Mouse (Mus musculus) lung, embryonic 15.5 days (tissue): ENCODE data around the gene Vmn2r95. TPM values are rescaled to one million over a fixed set of nuclear protein-coding genes. Genes with fewer than 3 reads are reported as not detected.
"Not testable (repeated sequence)": the region's sequence is repeated elsewhere in the genome, so short reads cannot be mapped to it uniquely, and the experiment has no call there.

Experiments used
- ATAC-seq: fragments of 200-750 bp; cut with Nextera tagmentation; 2 replicates; pipeline ENCODE4 v1.8.0; 2017; ENCODE audit warnings: moderate number of reproducible peaks, borderline replicate concordance; ENCODE audit not compliant: low FRiP score, low TSS enrichment; ENCODE audit errors: extremely low read depth
- H3K27ac ChIP-seq: fragments of 300-500 bp; sonication (generic); 2 replicates; pipeline ENCODE4 v1.5.1; 2015; ENCODE audit warnings: moderate library complexity, mild to moderate bottlenecking, inconsistent platforms
- H3K27me3 ChIP-seq: fragments of 300-500 bp; sonication (generic); 2 replicates; pipeline ENCODE4 v1.6.1; 2015; ENCODE audit warnings: inconsistent platforms
- H3K36me3 ChIP-seq: fragments of 300-500 bp; sonication (generic); 2 replicates; pipeline ENCODE4 v1.6.1; 2015; ENCODE audit warnings: inconsistent platforms
- H3K4me1 ChIP-seq: fragments of 300-500 bp; sonication (generic); 2 replicates; pipeline ENCODE4 v1.6.1; 2015; ENCODE audit warnings: inconsistent platforms
- H3K4me2 ChIP-seq: fragments of 300-500 bp; sonication (generic); 2 replicates; pipeline ENCODE4 v1.6.1; 2015; ENCODE audit warnings: inconsistent platforms, mild to moderate bottlenecking, moderate library complexity
- H3K4me3 ChIP-seq: fragments of 300-500 bp; sonication (generic); 2 replicates; pipeline ENCODE4 v1.5.1; 2015; ENCODE audit warnings: mild to moderate bottlenecking, inconsistent platforms
- H3K9ac ChIP-seq: fragments of 300-500 bp; sonication (generic); 2 replicates; pipeline ENCODE4 v1.6.1; 2015; ENCODE audit warnings: inconsistent platforms
- H3K9me3 ChIP-seq: fragments of 300-500 bp; sonication (generic); 2 replicates; pipeline ENCODE4 v1.6.1; 2016; ENCODE audit warnings: inconsistent platforms
- WGBS: fragments of 180-500 bp; shearing (Covaris S2); methylation state at CpG from one replicate; pipeline ENCODE4 v1.1.7; 2015; 5-methylcytosine and 5-hydroxymethylcytosine counted together
- polyA plus RNA-seq: library from polyadenylated mRNA; unstranded; fragments of >200 nt; fragmentation: Nextera tagmentation; extraction: Ambion mirVana; gene quantifications from 2 replicates; pipeline ENCODE4 v1.2.1, GENCODE M21; 2015

Gene Vmn2r95
- not detected in 2 replicates for polyA plus RNA-seq

GRCm38 (mm10) chr17:18423778-18424177 is at the start of gene Vmn2r95:
Gene Vmn2r95, plus strand, starts transcription at chr17:18424078.
- H3K4me2 ChIP-seq: no peak within 1 kb of the TSS
- H3K4me1 ChIP-seq: no peaks in the 10 kb centered on the region
- H3K9me3 ChIP-seq: no peaks in the 10 kb centered on the region
- H3K36me3 ChIP-seq: no peaks in the 10 kb centered on the region
- H3K27ac ChIP-seq: no peak within 1 kb of the TSS
- 13% methylated on average over 1 of the region's 1 CpGs for WGBS
- no peaks in the 10 kb centered on the region for H3K27me3 ChIP-seq
- no peak within 1 kb of the TSS for H3K4me3 ChIP-seq
- no peak for ATAC-seq
- H3K9ac ChIP-seq: no peak within 1 kb of the TSS

- no peak overlapping the region for H3K27ac ChIP-seq
- ATAC-seq: no peak
- 66% methylated on average over 3 of the region's 3 CpGs for WGBS
- no peaks in the 10 kb centered on the region for H3K27me3 ChIP-seq
- no peaks in the 10 kb centered on the region for H3K36me3 ChIP-seq
- H3K4me1 ChIP-seq: no peaks in the 10 kb centered on the region
- H3K9me3 ChIP-seq: no peaks in the 10 kb centered on the region
- no peak overlapping the region for H3K4me2 ChIP-seq
- no peak overlapping the region for H3K4me3 ChIP-seq
- no peak overlapping the region for H3K9ac ChIP-seq
Observed at GRCm38 (mm10) chr17:18455619-18456140, 31.8 kb downstream of the Vmn2r95 start.

DNA sequence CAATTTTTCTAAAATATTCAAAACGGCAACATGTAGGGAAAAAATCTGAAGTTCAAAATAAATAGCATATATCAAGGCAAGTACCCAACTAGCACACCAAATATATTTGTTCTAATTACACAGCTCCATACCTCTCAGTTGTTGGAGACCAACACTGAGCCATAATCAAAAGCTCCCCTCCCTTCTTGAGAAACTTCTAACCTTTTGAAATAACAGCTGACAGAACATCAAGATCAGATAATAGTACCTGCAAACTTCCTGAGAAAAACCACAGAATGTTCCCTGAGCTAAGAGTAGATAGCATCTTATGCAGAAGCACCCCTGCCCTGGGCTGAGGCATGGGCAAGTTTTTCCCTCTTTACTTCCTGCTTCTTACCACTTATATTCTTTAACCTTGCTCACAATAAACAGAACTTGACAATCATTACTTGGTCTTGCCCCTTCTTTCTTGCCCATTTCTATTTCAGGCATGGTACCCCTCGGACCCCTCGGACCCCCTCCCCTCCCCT is 34.3 kb downstream of the Vmn2r95 start:
- H3K4me1 ChIP-seq, ATAC-seq: not testable (repeated sequence)
- WGBS: 85% methylated on average over 3 of the region's 3 CpGs

GRCm38 (mm10) chr17:18462695-18463094 is 38.8 kb downstream of the Vmn2r95 start:
- Histone ChIP-seq H3K36me3 (no peaks in the 10 kb centered on the region), H3K27me3 (no peaks in the 10 kb centered on the region), H3K4me1 (no peaks in the 10 kb centered on the region), H3K9ac (no peak overlapping the region), H3K9me3 (no peaks in the 10 kb centered on the region), H3K4me2 (no peak overlapping the region), H3K4me3 (no peak overlapping the region), H3K27ac (no peak overlapping the region)
- ATAC-seq: no peak

More for the DNA sequence above, 34.3 kb downstream of the Vmn2r95 start:
- not testable (repeated sequence) for H3K9me3 ChIP-seq, H3K27ac ChIP-seq, H3K9ac ChIP-seq, H3K4me3 ChIP-seq, H3K36me3 ChIP-seq, H3K27me3 ChIP-seq, H3K4me2 ChIP-seq

GRCm38 (mm10) chr17:18479885-18480284 is 56.0 kb downstream of the Vmn2r95 start:
- no peak for ATAC-seq
- no peaks in the 10 kb centered on the region for H3K27me3 ChIP-seq
- H3K9me3 ChIP-seq: no peaks in the 10 kb centered on the region
- H3K4me1 ChIP-seq: no peaks in the 10 kb centered on the region
- no peak overlapping the region for H3K27ac ChIP-seq
- WGBS: 48% methylated on average over 1 of the region's 1 CpGs
- no peak overlapping the region for H3K4me3 ChIP-seq
- no peaks in the 10 kb centered on the region for H3K36me3 ChIP-seq
- no peak overlapping the region for H3K4me2 ChIP-seq
- no peak overlapping the region for H3K9ac ChIP-seq

Other genes starting within 250 kb of the Vmn2r95 start
- not detected in 2 replicates for gene Vmn2r94, start 146.3 kb upstream of the Vmn2r95 start, polyA plus RNA-seq
- gene Vmn2r93, start 126.0 kb upstream of the Vmn2r95 start, polyA plus RNA-seq: not detected in 2 replicates
- gene Vmn2r96, start 149.1 kb downstream of the Vmn2r95 start, polyA plus RNA-seq: not detected in 2 replicates